Mouse (Mus musculus) heart, postnatal 0 days (tissue): ENCODE measurements at regions not wholly inside any gene's neighbourhood (a gene's known extent, or its start where the extent isn't known, plus 50 kb on each side); places are given as distances from the start of the nearest gene placed in this dataset.

Source experiments
- CTCF ChIP-seq: IDR thresholded peaks from 2 replicates; pipeline ENCODE4 v1.5.1; 2016; ENCODE audit warnings: antibody characterized with exemption, control low read depth, low read depth
- EP300 ChIP-seq: IDR thresholded peaks from 2 replicates; pipeline ENCODE4 v1.6.1; 2016; ENCODE audit warnings: antibody characterized with exemption, low read depth

- no peak for TF ChIP-seq CTCF
- no peak for TF ChIP-seq EP300
Measured at GRCm38 (mm10) chr16:25213250-25213649, 73.4 kb upstream of the Tprg start.
